Mouse (Mus musculus) right cerebral cortex, postnatal 10 days (tissue): Measurements from ENCODE around the gene Leng8.

Source experiments
- DNase-seq, 2 experiments: peaks; one replicate each; pipeline ENCODE4 v3.0.0; 2021; ENCODE audit warnings: low spot score in 2 of 2

The Leng8 gene

DNA sequence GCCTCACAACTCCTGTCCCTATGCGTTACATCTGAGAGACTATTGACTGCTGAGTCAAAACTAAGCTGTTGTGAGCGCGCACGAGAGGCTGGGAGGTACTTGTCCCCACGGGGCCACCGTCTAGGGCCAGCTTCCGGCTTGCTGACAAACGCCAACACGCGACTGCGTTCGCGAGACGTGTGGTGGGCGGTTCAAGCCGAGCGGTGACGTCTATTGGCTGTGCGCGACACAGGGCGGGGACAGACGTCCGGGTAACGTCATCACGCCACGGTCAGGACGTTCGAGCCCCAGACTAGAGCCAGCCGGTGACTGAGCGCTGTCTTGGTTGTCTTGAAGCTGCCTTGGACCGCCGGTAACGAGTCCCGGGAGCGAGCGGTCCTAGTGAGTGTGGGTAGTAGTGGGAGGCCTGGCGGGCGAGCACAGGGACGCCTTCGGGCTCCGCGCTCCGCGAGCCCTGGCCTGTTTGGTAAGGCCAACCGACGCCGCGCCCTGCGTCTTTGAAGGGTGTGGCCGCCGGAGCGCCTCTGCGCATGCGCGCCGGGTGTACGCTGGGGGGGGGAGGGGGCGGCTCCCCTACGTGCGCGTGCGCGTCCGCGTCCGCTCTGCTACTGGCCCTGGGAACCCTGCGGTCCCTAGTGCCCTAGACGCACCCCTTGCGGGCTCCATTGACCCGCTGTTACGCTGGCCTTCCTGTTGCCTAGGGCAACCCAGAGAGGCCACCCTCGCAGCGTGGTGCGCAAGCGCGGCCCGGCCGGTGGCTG lies at the start of gene Leng8:
TSS of gene Leng8 (plus strand) at position 269 of the 761 bp plus-strand sequence.
- peak; percentile 99 to 100 for DNase-seq

DNA sequence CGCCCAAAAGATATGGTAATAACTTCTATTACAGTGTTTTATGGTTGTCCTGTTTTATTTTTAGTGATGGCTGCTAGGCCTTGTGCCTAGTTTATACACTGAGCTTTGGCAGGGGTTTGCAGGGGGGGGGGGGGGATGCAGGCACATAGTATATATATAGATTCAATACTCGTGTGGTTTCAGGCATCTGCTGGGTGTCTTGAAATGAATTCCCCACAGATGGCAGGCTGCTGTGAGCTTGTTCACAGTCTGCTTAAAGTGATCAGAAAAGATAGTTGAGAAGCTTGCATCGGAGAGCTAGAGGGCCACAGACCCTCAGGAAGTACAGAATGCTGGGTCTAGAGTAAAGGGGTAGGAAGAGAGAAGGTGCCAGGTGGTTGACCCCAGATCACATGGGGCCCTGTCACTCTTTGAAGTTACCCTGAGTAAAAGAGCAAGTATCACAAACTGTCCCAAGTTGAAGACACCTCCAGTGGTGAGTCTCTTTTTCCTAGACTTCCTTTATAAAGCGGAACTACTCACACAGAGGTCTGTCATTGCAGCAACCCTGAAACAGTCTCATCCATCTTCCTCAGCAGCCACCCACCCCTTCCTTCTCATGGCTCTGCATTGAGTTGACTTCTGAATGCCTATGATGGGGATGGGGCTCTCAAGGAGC lies 49.5 kb upstream of the Leng8 start:
- DNase-seq = peak; percentile 72 to 88

DNA sequence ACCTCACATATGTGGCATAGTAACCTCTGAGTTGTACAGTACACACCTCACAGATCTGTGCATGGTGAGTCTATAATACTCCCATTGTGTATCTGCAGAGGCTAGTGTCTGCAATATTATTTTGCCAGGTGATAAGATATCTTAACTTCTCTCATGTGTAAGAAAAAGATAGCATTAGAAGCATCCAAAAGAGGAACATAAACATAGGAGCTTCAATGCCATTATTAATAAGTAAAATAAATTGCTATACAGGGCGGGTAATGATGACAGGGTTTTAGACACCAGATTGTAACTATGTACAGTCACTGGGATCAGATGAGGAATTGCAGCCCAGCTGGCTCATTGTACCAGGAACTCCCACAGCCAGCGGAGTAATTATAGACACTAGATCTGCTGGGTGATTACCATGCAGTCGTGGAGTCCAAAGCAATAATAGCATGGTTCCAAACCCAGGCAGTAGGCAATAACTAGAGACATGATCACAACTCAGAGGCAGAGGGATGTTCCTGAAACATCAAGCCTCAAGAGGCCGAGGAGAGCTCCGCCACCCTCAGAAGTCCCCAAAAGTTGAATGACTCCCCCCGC lies 48.9 kb upstream of the Leng8 start:
- peak; percentile 53 to 77 for DNase-seq

DNA sequence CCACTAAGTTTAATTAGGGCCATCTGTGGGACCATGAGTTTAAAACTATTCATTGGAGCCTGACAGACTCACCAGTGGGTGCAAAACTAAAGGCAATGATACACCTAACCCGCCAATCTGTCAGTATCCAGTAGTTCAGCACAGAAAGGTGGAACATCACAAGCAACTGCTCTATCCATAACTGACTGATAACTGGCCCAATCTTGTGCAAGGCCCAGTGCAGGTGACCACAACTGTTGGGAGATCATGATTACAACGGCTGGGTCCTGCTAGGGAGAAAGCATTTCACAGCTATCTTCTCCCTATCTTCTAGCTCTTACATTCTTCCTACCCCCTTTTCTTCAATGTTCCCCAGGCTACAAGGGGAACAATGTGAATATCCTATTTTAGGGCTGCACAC lies 48.2 kb upstream of the Leng8 start:
- no peak for DNase-seq

DNA sequence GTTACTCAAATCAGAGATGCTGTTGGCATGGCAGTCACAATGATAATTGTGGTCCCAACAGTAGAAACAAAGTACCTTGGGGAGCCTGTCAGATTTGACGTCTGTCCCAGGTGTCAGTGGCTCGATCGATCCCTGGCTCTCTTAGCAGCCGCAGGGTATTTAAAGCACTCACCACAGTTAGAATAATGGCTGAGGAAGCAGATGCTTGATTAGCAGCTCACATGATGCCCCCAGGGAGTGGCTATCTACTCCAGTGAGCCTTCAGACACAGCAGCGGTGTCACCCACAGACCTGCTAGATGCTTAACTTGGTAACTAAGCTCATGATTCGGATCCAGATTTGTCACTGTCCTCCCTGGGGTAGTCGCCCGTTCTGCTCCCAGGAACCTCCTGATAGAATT lies 45.7 kb upstream of the Leng8 start:
- DNase-seq = no peak

DNA sequence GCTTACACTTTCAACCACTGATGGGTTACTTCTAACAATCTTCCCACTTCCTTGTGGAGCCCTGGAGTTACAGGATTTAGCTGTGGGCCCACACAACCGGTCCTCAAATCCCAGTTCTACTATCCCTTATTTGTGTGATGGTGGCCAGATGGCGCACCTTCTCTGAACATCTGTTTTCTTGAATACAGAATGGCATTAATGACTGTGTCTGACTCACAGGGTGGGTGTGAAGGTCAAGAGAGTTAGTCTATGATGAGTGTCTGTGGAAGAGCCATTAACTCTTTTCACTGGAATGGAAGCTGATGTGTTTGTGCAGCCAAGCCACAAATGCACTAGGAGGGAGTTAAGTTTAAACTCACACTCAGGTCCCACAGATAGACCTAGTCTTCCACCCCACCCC lies 38.5 kb upstream of the Leng8 start:
- DNase-seq = no peak

DNA sequence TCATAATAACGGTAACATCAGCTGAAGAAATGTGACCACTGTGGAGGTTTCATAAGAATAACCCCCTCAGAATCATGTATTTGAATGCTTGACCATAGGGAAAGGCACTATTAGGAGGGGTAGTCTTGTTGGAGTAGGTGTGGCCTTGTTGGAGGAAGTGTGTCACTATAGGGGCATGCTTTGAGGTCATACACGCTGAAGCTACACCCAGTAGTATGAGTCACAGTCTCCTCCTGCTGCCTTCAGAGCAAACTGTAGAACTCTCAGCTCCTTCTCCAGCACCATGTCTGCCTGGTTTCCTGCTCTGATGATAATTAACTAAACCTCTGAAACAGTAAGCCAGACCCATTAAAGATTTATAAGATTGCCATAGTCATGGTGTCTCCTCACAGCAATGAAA lies 38.0 kb upstream of the Leng8 start:
- DNase-seq = no peak

DNA sequence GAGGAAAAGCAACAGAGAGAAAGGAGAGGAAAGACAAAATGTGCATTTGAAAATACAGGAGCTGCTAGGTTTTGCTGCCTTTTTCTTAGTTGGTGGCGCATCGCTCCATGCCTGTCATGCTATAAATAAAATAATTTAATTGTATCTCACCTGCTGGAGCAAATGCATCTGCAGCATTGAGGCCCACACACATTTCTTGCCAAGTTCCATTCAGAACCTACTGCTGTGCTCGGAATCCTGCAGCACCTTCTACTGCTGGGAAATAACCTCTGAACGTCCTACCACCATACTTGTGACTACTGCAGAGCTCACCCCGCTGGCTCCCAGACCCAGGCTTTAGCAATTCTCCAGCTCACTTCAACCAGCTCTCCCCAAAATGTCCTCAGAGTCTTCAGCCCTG lies 35.7 kb upstream of the Leng8 start:
- no peak for DNase-seq

DNA sequence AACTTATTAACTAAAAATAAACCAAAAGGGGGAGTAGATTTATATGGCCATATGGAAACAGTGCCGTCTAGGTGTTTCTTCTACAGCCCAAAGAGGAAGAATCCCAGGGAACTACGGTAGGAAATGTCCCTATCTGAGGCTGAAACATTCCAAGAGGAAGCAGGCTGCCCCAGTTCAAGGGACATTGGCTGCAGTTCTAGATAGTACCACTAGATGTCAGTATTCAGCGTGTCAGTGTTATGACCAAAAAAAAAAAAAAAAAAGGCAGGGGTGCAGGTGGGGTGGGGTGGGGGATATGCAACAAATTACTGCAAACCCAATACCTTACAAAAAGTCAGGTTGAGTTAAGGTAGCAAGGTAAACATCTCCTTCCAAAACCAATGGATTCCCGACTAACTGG lies 33.4 kb upstream of the Leng8 start:
- DNase-seq = no peak

DNA sequence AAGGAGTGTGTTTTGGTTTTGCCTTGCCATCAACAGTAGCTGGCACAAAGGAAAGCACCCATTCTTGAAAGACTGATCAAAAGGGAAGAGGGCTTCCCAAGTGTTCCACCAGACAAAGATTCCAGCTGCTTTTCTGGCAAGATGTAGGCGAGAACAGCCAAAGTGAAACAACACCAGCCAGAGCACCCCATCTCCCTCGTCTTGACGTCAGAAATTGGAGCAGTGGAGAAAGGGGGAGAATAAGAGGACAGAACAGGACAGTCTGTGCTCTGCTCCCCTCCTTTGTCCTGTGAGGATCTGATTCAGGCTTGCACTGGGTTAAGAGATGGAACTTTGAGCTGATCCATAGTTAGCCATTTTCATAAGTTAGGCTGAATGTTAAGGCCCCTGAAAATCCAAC lies 25.1 kb upstream of the Leng8 start:
- peak; percentile 45 to 61 for DNase-seq

DNA sequence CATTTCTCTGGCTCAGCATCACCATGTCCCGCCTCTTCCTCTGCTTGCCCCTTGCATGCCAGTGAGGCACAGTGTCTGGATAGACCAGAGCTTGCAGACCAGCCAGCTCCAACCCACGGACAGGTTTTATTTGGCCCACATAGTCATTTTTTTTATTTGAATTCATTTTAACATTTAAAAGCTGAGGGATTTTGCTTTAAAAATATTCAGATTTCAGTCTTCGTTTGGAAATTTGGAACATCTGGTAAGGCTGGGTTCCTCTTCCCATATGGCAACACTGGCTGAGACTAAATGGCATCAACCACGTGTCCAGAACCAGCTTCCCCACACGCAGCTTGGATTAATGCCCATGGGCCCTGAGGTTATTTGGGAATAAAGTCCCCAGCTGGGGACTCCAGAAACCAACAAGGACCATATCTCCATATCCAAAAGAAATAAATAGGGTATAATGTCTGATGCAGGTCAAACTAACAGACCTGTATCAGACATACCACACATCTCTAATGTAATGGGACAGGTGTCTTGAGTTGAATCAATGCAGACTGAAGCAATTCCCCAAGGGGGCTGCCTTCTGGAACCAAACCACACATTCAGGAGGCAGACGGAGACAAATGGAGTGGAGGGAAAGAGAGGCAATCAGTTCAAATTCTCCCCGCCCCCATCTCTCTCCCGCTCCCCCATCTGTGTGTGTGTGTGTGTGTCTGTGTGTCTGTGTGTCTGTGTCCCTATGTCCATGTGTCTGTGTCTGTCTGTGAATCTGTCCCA lies 19.6 kb upstream of the Leng8 start:
- DNase-seq = peak in 1 of 2 experiments; percentile 55

DNA sequence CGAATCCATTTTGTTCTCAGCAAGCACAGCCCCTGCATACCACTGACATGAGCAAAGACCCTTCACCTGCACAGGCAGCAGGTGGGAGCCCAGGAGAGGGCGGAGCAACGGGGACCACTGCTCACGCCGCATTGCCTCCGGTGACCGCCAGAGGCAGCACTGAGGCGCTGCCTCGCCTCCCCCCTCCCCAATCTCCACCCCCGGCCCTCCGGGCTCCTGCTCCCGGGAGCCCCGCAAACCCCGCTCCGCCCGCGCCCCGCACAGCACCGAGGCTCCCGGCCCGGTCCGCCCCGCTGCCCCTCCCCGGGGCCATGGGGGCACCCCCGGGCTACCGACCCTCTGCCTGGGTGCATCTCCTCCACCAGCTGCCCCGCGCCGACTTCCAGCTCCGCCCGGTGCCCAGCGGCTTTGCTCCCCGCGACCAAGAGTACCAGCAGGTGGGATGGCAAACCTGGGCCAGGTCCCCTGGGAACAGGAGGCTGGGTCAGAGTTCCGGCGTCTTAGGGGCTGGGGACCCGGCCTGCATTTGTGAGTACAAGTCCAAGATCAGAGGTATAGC lies 17.4 kb upstream of the Leng8 start, which contains the start of gene Ttyh1:
TSS of gene Ttyh1 (plus strand) at position 65 of the 559 bp plus-strand sequence.
- peak; percentile 82 to 84 for DNase-seq

DNA sequence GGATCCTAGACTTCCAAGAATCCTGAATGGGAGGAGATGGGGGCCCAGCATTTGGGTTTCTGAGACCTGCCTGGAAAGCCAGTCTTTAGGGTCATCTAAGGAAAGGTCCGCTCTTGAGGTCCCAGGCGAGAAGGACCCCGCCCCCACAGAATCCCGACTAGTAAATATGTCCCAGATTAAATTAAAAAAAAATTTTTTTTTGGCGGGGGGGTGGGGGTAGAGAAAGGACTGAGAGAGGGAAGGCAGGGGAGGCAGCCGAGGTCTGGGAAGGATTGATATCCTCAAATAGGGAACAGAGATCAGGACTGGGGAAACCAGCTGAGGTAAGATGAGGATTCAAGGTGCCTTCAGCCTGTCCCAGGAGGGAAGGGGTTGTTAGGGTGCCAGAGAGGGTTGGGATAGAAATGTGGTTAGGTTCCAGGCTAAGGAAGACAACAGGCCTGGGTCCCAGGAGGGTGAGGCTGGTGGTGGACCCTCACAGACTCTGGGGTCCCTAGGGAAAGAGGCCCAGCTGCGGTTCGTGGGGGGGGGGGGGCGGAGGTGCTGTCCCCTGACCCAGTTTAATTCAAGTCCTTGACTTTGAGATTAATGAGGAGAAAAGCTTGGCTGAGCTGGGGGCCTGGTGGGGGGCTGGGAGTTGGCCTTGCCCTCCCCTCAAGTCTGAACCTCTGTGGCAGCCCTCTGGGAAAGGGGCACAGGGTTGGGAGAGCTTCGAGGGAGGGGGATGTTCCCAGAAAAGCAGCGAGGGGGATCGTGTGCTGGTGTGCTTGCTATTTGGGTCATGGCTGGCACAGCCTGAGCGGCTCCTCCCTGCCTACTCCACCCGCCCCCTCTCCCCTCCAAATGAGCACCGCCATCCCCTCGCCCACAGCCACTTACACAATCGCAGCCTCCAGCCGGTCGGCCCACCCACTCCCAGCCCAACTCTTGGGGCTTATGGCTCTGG lies 16.6 kb upstream of the Leng8 start:
- peak; percentile 84 to 86 for DNase-seq

DNA sequence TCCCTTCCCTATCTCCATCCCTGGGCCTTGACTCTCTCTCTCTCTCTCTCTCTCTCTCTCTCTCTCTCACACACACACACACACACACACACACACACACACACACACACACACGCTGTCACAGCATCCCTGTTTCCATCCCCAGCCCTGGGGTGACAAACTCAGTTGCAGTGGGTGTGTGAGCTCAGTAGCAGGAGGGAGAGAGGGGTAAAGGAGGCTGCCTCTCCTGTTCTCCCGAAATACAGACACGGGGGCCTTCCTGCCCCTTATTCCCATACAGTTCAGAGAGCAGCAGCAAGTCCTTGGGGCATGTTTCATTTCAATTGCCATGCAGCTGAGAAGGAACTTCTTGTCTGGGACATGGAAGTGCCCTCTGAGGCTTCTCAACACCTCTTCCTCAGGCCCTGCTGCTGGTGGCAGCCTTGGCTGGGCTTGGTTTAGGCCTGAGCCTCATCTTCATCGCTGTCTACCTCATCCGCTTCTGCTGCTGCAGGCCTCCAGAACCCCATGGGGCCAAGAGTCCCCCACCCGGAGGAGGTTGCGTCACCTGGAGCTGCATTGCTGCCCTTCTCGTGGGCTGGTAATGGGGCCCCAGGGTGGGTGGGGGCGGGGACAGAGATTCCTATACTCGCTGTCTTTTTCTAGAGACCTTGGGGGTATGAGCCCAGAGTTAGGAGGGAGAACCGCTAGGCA lies 14.6 kb upstream of the Leng8 start:
- DNase-seq = no peak

DNA sequence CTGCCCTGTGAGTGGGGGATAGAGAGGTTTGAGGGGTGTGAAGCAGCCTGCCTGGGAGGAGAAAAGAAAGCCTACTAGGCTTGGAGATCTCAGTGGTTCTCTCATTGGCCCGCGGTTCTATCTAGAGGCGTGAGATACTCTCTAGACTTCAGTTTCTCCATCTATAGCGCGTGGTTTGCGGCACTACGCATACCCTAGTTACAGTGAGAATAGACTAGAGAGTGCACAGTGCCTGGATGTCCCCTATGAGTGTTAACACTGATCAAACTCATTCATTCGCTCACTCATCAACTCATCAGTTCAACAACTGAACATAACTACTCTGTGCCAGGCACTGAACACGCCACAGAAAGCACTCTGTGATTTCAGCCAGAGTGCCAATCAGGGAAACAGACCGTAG lies 14.1 kb upstream of the Leng8 start:
- DNase-seq = peak; percentile 46 to 59

DNA sequence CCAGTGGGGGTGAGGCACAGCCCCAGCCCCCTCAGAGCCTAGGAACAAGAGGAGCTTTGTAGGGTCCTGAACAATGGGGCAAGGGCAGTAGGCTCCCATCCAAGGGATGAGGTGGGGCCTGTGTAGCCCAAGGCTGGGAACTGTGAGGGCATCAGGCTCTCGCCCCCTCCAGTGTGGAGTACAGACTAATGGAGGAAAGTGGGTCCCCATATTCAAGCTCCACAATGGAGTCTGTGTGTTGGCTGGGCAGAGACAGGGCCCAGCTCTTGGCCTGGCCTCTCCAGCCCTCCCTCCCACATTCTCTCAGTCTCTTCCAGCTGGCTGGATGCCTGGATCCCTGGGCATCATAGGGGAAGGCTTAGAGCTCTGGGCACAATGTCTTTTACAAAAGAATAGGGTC lies 13.1 kb upstream of the Leng8 start:
- DNase-seq = peak; percentile 93

DNA sequence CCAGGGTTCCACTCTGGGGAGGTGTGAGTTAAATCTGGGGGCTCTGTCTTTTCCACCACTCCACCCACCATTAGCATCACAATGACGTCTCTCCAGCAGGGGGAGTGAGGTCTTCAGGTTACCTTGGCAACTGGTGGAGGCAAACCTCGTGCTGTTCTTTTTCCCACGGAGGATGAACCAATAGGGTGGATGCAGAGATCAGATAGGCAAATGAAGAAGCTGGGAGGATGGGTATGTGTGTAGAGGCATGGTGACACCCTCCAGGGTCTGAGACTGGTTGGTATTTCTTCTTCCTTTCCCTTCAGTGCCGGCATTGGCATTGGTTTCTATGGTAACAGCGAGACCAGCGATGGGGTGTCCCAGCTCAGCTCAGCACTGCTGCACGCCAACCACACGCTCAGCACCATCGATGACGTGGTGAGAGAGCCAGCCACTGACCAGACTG lies 12.5 kb upstream of the Leng8 start:
- peak; percentile 93 to 97 for DNase-seq

DNA sequence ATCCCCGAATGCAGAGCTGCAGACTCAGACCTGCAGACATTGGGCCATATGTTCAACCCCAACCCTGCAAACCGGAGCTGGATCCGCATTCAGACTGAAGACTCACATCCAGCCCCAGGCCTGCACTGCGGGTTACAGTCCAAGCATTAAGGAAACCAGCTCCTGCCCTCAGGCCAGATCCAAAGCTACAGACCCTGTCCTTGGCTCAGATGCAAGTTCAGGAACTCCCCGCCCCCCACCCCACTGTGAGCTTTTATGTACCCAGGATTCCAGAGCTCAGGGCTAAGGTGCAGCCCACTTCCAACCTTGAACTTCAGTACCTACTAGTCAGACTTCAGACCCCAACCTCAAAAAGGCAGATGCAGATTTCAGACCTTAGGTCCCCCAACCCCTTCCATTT lies 12.0 kb upstream of the Leng8 start:
- no peak for DNase-seq

DNA sequence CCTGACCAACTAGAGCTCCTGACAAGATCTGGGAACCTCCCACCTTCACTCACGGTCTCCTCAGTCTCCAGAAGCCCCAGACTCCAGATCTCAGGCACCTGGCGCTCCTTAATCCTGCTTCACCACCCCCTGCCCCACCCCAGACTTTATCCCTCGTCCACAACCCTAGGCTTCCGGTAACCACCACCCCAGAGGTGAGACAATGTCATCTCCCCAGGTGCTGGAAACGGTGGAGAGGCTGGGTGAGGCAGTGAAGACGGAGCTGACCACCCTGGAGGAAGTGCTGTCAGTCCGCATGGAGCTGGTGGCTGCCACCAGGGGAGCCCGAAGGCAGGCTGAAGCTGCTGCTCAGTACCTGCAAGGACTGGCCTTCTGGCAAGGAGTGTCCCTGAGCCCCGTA lies 11.5 kb upstream of the Leng8 start:
- DNase-seq = peak in 1 of 2 experiments; percentile 37
